ENCODE assay signal across 8 mouse cellular contexts in genomic region chr9:108507619-108508434, GRCm38 (mm10). TPM values are rescaled to one million over a fixed set of nuclear protein-coding genes. Genes with fewer than 3 reads are reported as not detected.
DNase-seq lines count a peak whose midpoint lies in the region; ATAC-seq lines count a peak whose summit lies in the region.

Qars (plus strand) TSS chr9:108507706.

- under 1% methylated on average over 37 of the region's 37 CpGs for WGBS in intestine, embryonic 14.5 days

- no peaks in the 10 kb centered on the region for H3K27me3 ChIP-seq in intestine, embryonic 14.5 days (replicated peaks; ENCODE audit: control insufficient read depth, insufficient read depth, low read length)

- peak within 1 kb of the TSS; percentile 81 for H3K27ac ChIP-seq in intestine, embryonic 14.5 days (ENCODE audit: low read depth)

- H3K9ac ChIP-seq in intestine, embryonic 14.5 days (ENCODE audit: low read length) = peak within 1 kb of the TSS; percentile 73

- ATAC-seq in intestine, embryonic 14.5 days (replicated peaks; ENCODE audit: low FRiP score, low TSS enrichment, low read depth) = peak; percentile 97

- H3K4me2 ChIP-seq in intestine, embryonic 14.5 days (ENCODE audit: low read length) = peak within 1 kb of the TSS; percentile 93

- peaks cover 37% of the 10 kb centered on the region for H3K36me3 ChIP-seq in intestine, embryonic 14.5 days (ENCODE audit: control insufficient read depth, insufficient read depth, low read length)

- no peaks in the 10 kb centered on the region for H3K9me3 ChIP-seq in intestine, embryonic 14.5 days (ENCODE audit: control insufficient read depth, low read length)

- H3K4me1 ChIP-seq in intestine, embryonic 14.5 days (replicated peaks; ENCODE audit: control insufficient read depth, insufficient read depth, low read length) = peaks cover 11% of the 10 kb centered on the region

- peak; percentile 88 for DNase-seq in adrenal gland, adult 18-20 months (ENCODE audit: low spot score in 2 of 2)
- DNase-seq in embryo, embryonic 11 days = peak; percentile 97
- peak; percentile 93 for DNase-seq in gastrocnemius, postnatal 25 days
- peak; percentile 97 for DNase-seq in intestine, embryonic 14.5 days (ENCODE audit: low spot score)
- peak; percentile 93 to 97 for DNase-seq in left cerebral cortex, postnatal 14 days (ENCODE audit: low spot score in 2 of 2)
- DNase-seq in mesoderm, embryonic 11.5 days (ENCODE audit: low read depth, low spot score) = peak; percentile 95
- DNase-seq in right cerebral cortex, postnatal 36 days (ENCODE audit: low spot score in 2 of 2) = peak; percentile 93 to 95
- DNase-seq in yolk sac, embryonic 10.5 days (ENCODE audit: low spot score) = peak; percentile 97

- intact Hi-C loops in left cerebral cortex, postnatal 14 days (cut with DNase I) = no loop called here

- peak within 1 kb of the TSS; percentile 78 for H3K4me3 ChIP-seq in intestine, embryonic 14.5 days (ENCODE audit: low read depth, low read length)

RNA-seq across cellular contexts. Expression of gene Qars, which starts in this region (rescaled TPM):
- 100 to 1,000 TPM; 144 to 180 TPM for total RNA-seq in adrenal gland, adult 18-20 months (2021)
- total RNA-seq in gastrocnemius, postnatal 25 days (2021) = 10 to 100 TPM; 64.1 to 77.4 TPM
- 119 and 128 TPM in 2 replicates for polyA plus RNA-seq in intestine, embryonic 14.5 days (2014; fragmentation: Nextera tagmentation; extraction: Ambion mirVana)
- 10 to 100 TPM; 76.7 to 80.8 TPM for total RNA-seq in left cerebral cortex, postnatal 14 days (2021)

Comparison
In these comparisons a context has a peak if more than half of its experiments do, and no peak if none do; other contexts are left out.
1. Peak in every context shown above with its lines: DNase-seq, ATAC-seq, H3K4me3 ChIP-seq and H3K27ac ChIP-seq.